Mouse (Mus musculus) neural tube, embryonic 14.5 days (tissue): ENCODE measurements around the gene Hoxd9. TPM values are rescaled to one million over a fixed set of nuclear protein-coding genes. Genes with fewer than 3 reads are reported as not detected.

Experiments used
- ATAC-seq: fragments of 200-750 bp; cut with Nextera tagmentation; 2 replicates; pipeline ENCODE4 v1.8.0; 2017; ENCODE audit warnings: low read depth, mild to moderate bottlenecking, moderate TSS enrichment, moderate library complexity
- H3K27ac ChIP-seq: fragments of 300-500 bp; sonication (generic); 2 replicates; pipeline ENCODE4 v1.5.1; 2014; ENCODE audit warnings: low read depth, mild to moderate bottlenecking, control low read depth, low read length, moderate library complexity, mixed read lengths
- H3K27me3 ChIP-seq: fragments of 300-500 bp; sonication (generic); 2 replicates; pipeline ENCODE4 v1.6.1; 2014; ENCODE audit warnings: low read length; ENCODE audit not compliant: control insufficient read depth, insufficient read depth
- H3K36me3 ChIP-seq: fragments of 300-500 bp; sonication (generic); 2 replicates; pipeline ENCODE4 v1.6.1; 2014; ENCODE audit warnings: low read length, mixed read lengths; ENCODE audit not compliant: control insufficient read depth, insufficient read depth
- H3K4me1 ChIP-seq: fragments of 300-500 bp; sonication (generic); 2 replicates; pipeline ENCODE4 v1.6.1; 2014; ENCODE audit warnings: low read length; ENCODE audit not compliant: control insufficient read depth, insufficient read depth
- H3K4me2 ChIP-seq: fragments of 300-500 bp; sonication (generic); 2 replicates; pipeline ENCODE4 v1.6.1; 2014; ENCODE audit warnings: mild to moderate bottlenecking, low read depth, low read length, control low read depth
- H3K4me3 ChIP-seq: fragments of 300-500 bp; sonication (generic); 2 replicates; pipeline ENCODE4 v1.5.1; 2014; ENCODE audit warnings: low read depth, low read length, control low read depth, mixed read lengths
- H3K9ac ChIP-seq: fragments of 300-500 bp; sonication (generic); replicated peaks from 2 replicates; pipeline ENCODE4 v1.6.1; 2014; ENCODE audit warnings: low read depth, mild to moderate bottlenecking, control low read depth, low read length, mixed read lengths
- H3K9me3 ChIP-seq: fragments of 300-500 bp; sonication (generic); 2 replicates; pipeline ENCODE4 v1.6.1; 2016; ENCODE audit warnings: low read length; ENCODE audit not compliant: control insufficient read depth
- WGBS: fragments of 180-500 bp; shearing (Covaris S2); extraction: QIAGEN DNeasy Blood & Tissue Kit; methylation state at CpG from one replicate; pipeline ENCODE4 v1.1.7; 2014; 5-methylcytosine and 5-hydroxymethylcytosine counted together
- microRNA counts: library from miRNA; unstranded; fragments of <30 nt; microRNA quantifications from one replicate; lab custom pipeline; 2016
- microRNA-seq: library from miRNA; unstranded; fragments of <30 nt; microRNA quantifications from one replicate; pipeline ENCODE4, GENCODE M21; 2016
- polyA plus RNA-seq: library from polyadenylated mRNA; unstranded; fragments of >200 nt; fragmentation: Nextera tagmentation; extraction: Ambion mirVana; gene quantifications from 2 replicates; pipeline ENCODE4 v1.2.1, GENCODE M21; 2014

Gene Hoxd9
- polyA plus RNA-seq, 1 experiment from 2014 or later, result 37.4 TPM

DNA sequence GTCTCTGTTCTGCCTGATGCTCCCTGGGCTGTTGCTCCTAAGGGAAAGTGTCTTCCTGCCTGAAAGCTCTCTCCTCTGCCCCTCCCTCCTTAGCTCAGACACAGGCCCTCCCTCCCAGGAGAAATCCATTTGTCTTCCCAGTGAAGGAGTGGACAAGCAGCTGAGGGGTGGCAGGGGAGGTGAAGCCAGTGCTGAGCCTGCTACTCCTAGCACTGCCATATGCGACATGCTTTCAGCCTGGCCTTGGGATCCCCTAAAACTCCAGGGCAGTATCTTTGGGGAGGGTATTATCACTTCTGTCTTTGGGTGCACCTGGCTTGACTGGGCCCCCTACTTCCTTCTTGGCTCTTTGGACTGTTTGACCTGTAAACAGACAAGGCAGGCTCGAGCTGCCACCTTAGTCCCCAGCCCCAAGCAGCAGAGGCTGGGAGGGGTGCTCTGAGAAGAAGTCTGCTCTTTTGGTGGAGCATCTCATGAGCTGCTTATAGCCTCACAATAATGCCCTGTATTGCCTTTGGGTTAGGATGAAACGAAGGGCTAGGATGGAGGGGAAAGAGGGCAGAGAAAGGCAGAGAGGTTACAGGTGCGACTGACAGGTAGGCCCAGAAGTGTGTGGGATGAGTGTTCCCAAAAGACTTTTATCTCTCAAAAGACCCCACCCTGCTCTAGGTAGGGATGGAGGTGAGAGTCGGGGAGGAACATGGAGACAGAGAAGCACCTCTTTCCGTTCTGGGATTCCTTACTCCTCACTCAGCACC, 48.2 kb downstream of the Hoxd9 start:
- Histone ChIP-seq H3K9me3 (no peaks in the 10 kb centered on the region), H3K36me3 (peaks cover 14% of the 10 kb centered on the region), H3K4me1 (peaks cover 61% of the 10 kb centered on the region), H3K27me3 (no peaks in the 10 kb centered on the region), H3K4me3 (peak overlapping the region; percentile 22; the same call in 1 of the 2 replicates), H3K27ac (peak overlapping the region; percentile 91), H3K4me2 (peak overlapping the region; percentile 66), H3K9ac (peak overlapping the region; percentile 62; the same call in 1 of the 2 replicates)
- ATAC-seq, result no peak
- 7% methylated on average over 6 of the region's 6 CpGs for WGBS

DNA sequence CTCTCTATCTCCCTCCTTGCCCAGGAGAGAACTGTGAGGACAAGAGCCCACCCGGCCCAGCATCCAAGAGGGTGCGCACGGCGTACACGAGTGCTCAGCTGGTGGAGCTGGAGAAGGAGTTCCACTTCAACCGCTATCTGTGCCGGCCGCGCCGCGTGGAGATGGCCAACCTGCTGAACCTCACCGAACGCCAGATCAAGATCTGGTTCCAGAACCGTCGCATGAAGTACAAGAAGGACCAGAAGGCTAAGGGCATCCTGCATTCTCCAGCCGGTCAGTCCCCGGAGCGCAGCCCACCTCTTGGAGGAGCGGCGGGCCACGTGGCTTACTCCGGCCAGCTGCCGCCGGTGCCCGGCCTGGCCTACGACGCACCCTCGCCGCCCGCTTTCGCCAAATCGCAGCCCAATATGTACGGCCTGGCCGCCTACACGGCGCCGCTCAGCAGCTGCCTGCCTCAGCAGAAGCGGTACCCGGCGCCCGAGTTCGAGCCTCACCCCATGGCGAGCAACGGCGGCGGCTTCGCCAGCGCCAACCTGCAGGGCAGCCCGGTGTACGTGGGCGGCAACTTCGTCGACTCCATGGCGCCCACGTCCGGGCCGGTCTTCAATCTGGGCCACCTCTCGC, 48.9 kb downstream of the Hoxd9 start:
- WGBS, result under 1% methylated on average over 58 of the region's 58 CpGs
- 0 out of 2 replicates have a peak, but pooled peaks have one; percentile 1 for ATAC-seq
- Histone ChIP-seq H3K9ac (peak overlapping the region; percentile 62), H3K27me3 (no peaks in the 10 kb centered on the region), H3K36me3 (peaks cover 14% of the 10 kb centered on the region), H3K4me3 (peak overlapping the region; percentile 22), H3K9me3 (no peaks in the 10 kb centered on the region), H3K27ac (peak overlapping the region; percentile 91), H3K4me2 (peak overlapping the region; percentile 66), H3K4me1 (peaks cover 60% of the 10 kb centered on the region)

DNA sequence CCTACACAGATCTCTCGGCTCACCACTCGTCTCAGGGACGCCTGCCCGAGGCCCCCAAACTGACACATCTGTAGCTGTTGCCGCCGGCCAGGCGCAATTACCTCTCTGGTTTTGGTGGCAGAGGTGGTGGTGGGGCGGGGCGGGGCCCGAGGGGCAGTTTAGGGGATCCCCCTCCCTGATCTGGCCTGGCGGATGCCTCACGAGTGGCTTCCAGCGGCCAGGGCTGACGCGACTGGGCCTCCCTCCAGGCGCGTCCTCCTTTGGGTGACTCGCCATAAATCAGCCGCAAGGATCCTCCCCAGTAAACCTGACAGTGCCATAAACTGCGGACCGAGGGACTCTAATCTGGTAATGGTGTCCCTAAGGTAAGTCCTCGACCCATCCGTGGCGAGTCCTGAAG, 49.5 kb downstream of the Hoxd9 start:
- Histone ChIP-seq H3K9me3 (no peaks in the 10 kb centered on the region), H3K4me3 (peak overlapping the region; percentile 22), H3K36me3 (peaks cover 14% of the 10 kb centered on the region), H3K9ac (peak overlapping the region; percentile 62), H3K27ac (peak overlapping the region; percentile 91), H3K4me2 (peak overlapping the region; percentile 66), H3K27me3 (no peaks in the 10 kb centered on the region), H3K4me1 (peaks cover 63% of the 10 kb centered on the region)
- WGBS, result 3% methylated on average over 24 of the region's 24 CpGs
- peak; percentile 7; the same call in 1 of the 2 replicates for ATAC-seq

DNA sequence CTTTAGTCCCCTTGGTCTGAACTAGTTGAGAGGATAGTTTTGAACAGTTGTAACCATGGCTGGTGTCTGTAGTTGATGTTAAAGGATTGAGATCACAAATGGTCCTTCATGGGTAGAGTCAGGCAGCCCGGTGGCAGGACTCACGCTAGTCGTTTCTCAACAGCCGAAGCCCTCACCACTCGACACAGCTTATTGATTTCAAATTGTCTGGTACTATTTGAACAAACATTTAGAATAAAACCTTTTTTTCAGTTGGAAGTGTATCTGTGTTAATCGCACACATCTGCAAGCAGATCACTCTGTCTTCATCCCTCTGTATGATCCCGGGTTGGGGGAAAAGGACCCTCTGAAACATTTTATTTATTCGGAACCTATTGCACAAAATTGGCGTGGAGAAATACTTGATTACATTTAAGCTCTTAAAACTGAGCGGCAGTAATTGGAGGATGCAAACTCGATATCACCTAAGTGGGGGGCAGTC, 50.2 kb downstream of the Hoxd9 start:
- ATAC-seq, result no peak
- Histone ChIP-seq H3K27ac (peak overlapping the region; percentile 91), H3K9ac (peak overlapping the region; percentile 51; the same call in 1 of the 2 replicates), H3K36me3 (peaks cover 14% of the 10 kb centered on the region), H3K9me3 (no peaks in the 10 kb centered on the region), H3K4me3 (peak overlapping the region; percentile 22; the same call in 1 of the 2 replicates), H3K4me1 (peaks cover 65% of the 10 kb centered on the region), H3K27me3 (no peaks in the 10 kb centered on the region), H3K4me2 (peak overlapping the region; percentile 66; the same call in 1 of the 2 replicates)
- 9% methylated on average over 11 of the region's 11 CpGs for WGBS

DNA sequence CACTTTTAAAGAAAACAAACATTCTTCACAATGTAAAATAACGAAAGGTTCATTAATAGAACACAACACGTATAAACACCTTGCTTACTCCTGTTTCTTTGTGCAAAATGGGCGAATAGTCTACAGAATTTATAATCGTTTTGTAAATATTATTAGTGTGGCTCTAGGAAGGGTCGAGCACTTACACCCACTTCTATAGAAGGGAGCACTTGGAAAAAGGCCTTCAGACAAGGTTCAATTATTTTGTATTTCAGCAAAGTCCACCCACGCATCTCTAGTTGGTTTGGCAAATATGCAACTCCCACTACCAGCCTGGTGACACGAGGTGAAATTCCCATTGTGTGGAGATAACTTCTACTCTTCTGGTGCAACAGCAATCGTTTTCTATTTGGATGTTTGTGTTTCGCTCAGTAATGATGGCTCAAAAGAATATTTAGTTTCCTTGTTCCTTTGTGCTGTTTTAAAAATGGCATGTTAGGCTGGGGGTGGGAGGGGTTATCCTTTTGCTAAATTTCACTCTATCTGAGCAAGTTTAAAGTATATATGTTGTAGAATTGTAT, 51.0 kb downstream of the Hoxd9 start:
- H3K4me2 ChIP-seq, result peak overlapping the region; percentile 66
- H3K36me3 ChIP-seq, result peaks cover 14% of the 10 kb centered on the region
- no peak for ATAC-seq
- H3K9me3 ChIP-seq, result no peaks in the 10 kb centered on the region
- H3K27me3 ChIP-seq, result no peaks in the 10 kb centered on the region
- peak overlapping the region; percentile 51 for H3K9ac ChIP-seq
- H3K4me3 ChIP-seq, result peak overlapping the region; percentile 28; the same call in 1 of the 2 replicates
- 13% methylated on average over 9 of the region's 9 CpGs for WGBS
- H3K4me1 ChIP-seq, result peaks cover 72% of the 10 kb centered on the region
- H3K27ac ChIP-seq, result peak overlapping the region; percentile 91

DNA sequence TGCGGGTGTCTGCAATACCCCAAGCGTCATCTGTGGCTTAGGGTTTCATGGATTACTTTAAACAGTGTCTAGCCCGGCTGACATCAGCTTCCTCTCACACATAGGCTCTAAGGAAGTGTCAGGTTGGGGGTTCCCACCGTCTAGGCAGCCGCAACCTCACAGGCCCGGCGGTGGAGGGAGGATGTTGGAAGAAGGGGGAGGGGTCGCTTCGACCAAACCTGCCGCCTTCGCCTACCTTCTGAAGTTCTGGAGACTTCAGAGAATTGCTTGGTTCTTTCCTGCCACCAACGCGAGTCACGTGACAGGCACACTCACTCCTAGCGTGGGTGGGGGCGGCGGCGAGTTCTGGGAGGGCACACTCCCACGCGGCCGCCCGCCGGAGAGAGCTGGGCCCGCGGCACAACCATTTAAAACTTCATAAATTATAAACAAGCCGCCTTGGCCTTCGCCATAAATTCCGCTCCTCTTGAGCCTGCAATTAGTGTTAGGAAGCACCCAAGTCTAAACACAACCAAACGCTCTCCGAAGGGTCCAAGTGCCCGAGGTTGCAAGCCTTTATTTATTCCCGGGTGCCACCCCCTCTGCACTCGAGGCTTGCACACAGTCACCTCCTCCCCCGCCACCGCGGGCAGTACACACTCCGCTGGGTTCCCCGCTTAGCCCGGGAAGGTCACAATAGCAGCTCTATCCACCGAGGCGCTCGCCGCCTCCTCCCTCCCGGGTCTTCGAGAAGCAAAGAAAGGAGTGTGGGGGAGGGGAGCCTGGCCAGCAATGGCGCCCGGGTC, 52.0 kb downstream of the Hoxd9 start:
- H3K9ac ChIP-seq, result peak overlapping the region; percentile 51
- no peaks in the 10 kb centered on the region for H3K9me3 ChIP-seq
- H3K27ac ChIP-seq, result peak overlapping the region; percentile 91
- peak; percentile 83 for ATAC-seq
- peaks cover 12% of the 10 kb centered on the region for H3K36me3 ChIP-seq
- under 1% methylated on average over 47 of the region's 47 CpGs for WGBS
- H3K4me2 ChIP-seq, result peak overlapping the region; percentile 66
- peaks cover 72% of the 10 kb centered on the region for H3K4me1 ChIP-seq
- peak overlapping the region; percentile 28 for H3K4me3 ChIP-seq
- no peaks in the 10 kb centered on the region for H3K27me3 ChIP-seq

MicroRNAs within 50 kb of the gene (microRNA counts, 519-probe panel; counts per million panel counts)
- microRNA mmu-miR-10b (lab: Ali Mortazavi, UCI), result 7,007 counts per million, percentile 97 among the panel's probes with 10 or more counts

Small RNAs within 50 kb of the gene (microRNA-seq; reads per million reads assigned to microRNA genes)
- gene Gm44463, result not detected
- gene Mir10b, result 203,566 reads per million, percentile 100 among the genes with 10 or more reads in this experiment

Other genes with a start within 250 kb of the Hoxd9 start
- gene Lnpk, start 118.3 kb upstream of the Hoxd9 start, polyA plus RNA-seq, result 56.4 and 57.6 TPM in 2 replicates
- gene Evx2, start 38.2 kb upstream of the Hoxd9 start, polyA plus RNA-seq, result 0.36 and 0.55 TPM in 2 replicates
- gene Hoxd13, start 29.4 kb upstream of the Hoxd9 start, polyA plus RNA-seq, result not detected in 2 replicates
- not detected in 2 replicates for gene Hoxd12, start 22.7 kb upstream of the Hoxd9 start, polyA plus RNA-seq
- gene Hoxd11, start 18.2 kb upstream of the Hoxd9 start, polyA plus RNA-seq, result 0.09 TPM in 1 of 2 replicates, not detected in the other
- 55.4 and 90.2 TPM in 2 replicates for gene Hoxd10, start 5.8 kb upstream of the Hoxd9 start, polyA plus RNA-seq
- 19.9 and 23.6 TPM in 2 replicates for gene Hoxd8, start 6.9 kb downstream of the Hoxd9 start, polyA plus RNA-seq
- gene Hoxd3, start 14.2 kb downstream of the Hoxd9 start, polyA plus RNA-seq, result 13.5 and 13.9 TPM in 2 replicates
- gene Hoxd4, start 14.2 kb downstream of the Hoxd9 start, polyA plus RNA-seq, result 4.7 and 5.5 TPM in 2 replicates
- gene Gm28230, start 29.0 kb downstream of the Hoxd9 start, polyA plus RNA-seq, result 1.4 and 2.5 TPM in 2 replicates
- gene Hoxd1, start 65.3 kb downstream of the Hoxd9 start, polyA plus RNA-seq, result 0.32 and 4.6 TPM in 2 replicates
- 163 and 177 TPM in 2 replicates for gene Mtx2, start 128.1 kb downstream of the Hoxd9 start, polyA plus RNA-seq